Mouse (Mus musculus) spleen, postnatal 36 days (tissue): ENCODE measurements at regions not wholly inside any gene's neighbourhood (a gene's known extent, or its start where the extent isn't known, plus 50 kb on each side); places are given as distances from the start of the nearest gene placed in this dataset.

Experiments
- DNase-seq, 2 experiments: peaks; one replicate each; pipeline ENCODE4 v3.0.0; 2022; ENCODE audit warnings: low spot score in 2 of 2, mixed read lengths in 1 of 2

GRCm38 (mm10) chr2:48536930-48537329 lies 277.0 kb upstream of the Acvr2a start:
- DNase-seq, result no peak

DNA sequence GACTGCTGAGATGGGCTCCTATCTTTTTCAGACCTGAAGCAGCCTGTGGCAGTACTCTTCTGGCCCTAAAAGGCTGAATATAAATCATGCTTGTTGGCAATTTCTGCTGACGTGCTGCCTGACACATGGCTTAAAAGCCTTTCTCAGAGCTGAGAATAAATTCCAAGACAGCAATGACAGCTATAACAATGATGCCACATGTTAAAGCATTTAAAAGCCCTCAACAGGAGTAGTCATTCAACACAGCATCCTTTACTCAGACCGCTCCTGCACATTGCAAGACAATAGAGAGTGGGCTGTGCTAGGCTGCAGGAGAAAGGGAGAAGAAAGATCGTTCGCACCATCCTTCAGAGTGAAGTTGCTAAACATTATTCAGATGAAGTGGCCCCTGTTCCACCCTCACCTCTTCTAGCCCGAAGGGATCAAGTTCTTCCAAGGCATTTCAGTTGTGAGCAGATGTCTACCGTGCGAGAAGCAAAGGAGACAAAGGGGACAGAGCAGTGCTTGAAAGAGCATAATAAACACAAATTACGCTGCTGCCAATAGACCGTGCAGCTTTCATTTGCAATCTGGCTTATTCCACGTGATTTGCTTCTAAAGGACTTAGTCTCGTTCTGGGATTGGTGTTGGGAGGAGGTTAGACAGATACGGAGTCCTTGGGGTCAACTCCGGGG lies 275.1 kb upstream of the Acvr2a start:
- no peak for DNase-seq

DNA sequence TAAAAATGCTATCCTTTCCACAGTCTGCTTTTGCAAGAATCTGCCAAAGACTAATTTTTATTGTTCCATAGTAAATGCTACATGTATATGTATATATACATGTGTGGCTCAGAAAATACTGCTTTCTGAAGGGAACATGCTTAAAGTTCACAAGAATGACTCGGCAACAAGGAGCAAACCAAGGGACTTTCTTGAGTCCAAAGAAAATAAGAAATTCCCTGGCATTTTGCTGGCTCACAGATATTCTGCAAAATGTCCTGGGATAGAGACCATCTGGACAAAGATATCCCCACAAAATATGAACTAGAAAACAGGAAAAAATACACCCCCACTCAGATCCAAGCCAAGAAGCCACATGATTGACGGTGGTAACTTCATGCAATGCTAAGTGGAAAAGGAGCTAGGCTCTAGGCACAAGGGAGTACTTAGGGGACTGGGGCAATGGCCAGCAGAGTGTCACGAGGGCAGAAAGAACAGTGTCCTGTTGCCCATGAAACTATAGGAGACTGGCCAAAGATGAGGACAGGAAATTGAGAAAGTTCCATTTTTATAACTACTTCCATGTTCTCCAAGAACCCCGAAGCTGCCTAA lies 274.3 kb upstream of the Acvr2a start:
- peak; percentile 6 to 8 for DNase-seq

- no peak for DNase-seq
Measured at GRCm38 (mm10) chr2:48544377-48544776, 269.5 kb upstream of the Acvr2a start.

GRCm38 (mm10) chr2:48545072-48545471 lies 268.8 kb upstream of the Acvr2a start:
- no peak for DNase-seq

DNA sequence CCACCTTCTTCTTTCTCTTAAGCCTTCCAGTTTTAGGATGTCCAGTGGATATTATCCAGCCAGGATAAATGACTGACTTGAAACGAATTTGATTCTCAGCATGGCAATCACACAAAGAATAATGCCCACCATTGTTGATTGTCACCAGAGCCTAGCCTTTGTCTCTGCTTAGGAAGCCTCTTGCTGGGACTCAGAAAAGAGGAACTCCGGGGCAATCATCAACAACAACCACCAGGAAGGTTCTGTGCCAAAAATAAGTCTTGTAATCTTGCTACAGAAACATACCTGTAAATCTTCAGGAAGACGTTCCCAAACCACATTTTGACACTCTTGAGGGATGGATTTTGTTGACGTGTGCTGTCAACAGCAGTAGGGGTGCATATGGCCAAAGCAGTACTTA lies 268.2 kb upstream of the Acvr2a start:
- no peak for DNase-seq

GRCm38 (mm10) chr2:48546194-48546593 lies 267.7 kb upstream of the Acvr2a start:
- DNase-seq, result no peak

- DNase-seq, result no peak
Measured at GRCm38 (mm10) chr2:48556600-48556999, 257.3 kb upstream of the Acvr2a start.

DNA sequence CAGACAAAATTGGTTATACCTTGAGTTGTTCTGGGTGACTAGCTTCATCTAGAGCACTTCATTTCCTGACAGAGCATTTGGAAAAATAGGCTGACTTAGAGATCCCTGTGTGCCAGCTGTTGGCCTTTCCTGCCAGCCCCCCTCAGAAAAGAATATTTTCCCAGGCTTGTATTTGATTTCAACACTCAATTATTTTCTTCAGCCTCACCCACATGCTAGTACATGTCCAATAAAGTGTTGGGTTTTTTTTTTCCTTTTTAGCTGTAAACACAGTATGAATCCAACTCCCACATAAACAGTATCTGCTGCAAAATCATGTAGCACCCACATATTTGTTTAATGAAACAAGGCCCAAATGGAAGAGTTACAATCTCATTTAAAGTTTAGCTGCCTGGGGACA lies 256.8 kb upstream of the Acvr2a start:
- DNase-seq, result no peak

GRCm38 (mm10) chr2:48558641-48559040 lies 255.3 kb upstream of the Acvr2a start:
- no peak for DNase-seq

DNA sequence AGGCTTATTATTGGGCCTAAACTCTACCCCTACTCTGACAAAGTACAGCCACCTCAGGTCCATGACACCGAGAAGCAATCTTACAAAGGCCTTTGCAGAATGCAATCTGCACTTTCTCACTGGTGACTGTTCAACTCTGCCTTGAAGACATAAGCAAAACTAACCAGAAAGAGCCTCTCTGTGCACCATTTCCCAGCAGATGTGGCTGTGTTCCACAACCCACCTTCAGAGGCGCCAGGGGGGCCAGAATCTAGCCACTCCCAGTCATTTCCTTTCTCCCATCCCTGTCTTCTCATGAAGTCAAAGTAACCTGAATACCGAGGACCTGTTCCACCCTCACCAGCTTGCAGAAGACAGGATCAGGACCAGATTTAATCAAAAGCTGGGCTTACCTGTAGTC lies 250.3 kb upstream of the Acvr2a start:
- no peak for DNase-seq

DNA sequence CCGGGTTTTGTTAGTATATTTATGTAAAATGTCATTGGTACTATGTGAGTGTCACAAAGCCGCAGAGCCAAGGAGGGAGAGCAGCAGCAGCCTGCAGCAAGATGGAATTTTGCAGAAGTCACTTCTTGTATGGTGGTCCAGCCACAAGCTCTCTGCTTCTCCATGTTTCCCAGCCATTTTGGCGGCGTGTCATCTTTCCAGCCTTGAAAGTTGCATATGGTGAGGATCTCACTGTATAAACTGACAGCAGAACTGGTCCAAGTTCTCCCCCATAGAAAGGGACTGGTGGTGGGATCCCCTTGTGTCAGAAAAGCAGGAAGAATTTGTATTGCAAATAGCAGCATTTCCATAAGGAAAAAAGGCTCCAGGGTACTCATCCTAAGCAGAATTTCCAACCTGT lies 249.7 kb upstream of the Acvr2a start:
- DNase-seq, result no peak

DNA sequence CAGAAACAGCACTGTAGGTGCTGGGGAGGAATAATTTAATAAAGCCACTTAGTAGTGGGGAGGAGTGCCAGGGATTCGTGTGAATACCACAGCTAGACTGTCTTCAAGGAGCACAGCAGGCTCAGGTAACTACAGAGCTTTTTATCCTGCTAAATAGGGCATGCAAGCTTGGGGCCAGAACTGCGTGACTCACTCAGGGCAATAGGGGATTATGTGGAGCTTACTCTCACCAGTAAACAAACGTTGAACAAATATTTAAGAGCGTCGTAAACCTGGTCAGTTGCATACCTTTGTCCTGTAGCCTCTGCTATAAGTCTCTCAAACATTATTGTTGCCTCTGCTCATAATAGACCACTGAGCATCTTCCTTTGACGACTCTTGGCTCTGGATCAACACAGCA lies 246.0 kb upstream of the Acvr2a start:
- no peak for DNase-seq

- no peak for DNase-seq
Measured at GRCm38 (mm10) chr2:48586162-48586830, 227.6 kb upstream of the Acvr2a start.

DNA sequence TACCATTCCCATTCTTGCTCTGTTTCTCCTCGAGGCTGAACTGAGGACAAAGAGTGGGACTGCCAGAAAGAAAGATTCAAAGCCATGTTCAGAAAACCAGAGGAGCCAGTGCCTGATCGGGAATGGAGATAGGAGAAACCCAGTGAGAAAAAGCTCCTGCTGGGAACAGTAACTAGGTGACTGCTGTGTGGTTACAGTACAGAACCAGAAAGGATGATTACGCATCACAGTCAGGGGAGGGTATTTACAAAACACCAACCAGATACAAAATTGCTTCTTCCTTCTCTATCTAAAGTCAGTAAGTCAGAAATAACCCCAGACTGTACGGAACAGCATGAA lies 227.1 kb upstream of the Acvr2a start:
- no peak for DNase-seq

- DNase-seq, result no peak
Measured at GRCm38 (mm10) chr2:48589709-48590108, 224.2 kb upstream of the Acvr2a start.

DNA sequence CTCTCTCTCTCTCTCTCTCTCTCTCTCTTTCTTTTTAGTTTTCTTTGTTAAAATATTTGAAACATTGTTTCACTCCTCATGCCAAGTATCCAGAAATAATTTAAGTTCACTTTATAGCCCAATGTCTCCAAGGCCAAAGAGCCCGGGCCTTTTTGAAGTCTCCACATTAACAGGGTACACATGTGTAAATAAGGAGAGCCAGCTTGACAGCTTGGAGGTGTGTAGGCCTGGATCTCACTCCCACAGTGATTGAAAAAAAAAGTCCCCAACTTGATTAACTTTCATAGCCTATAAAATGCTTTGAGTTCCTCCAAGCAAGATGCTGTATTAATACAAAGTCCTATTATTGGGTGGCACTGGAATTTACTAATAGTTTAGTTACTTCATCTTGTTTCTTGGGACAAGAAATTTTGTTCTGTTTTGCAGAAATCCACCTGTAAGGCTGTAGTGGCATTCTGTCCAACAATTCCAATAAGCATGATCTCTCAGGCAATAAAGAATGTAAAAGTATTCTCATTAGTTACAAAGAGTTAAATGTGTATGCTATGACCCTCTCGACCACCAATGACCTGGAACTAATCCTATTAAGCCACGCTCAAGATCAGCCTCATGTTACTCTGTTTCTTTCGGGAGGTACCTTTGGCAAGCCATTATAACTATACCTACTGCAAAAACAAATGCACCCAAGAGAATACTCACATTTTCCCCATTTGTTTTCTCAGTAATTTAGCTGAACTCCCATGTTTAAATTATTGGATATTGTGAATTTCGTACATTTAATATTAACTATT lies 215.9 kb upstream of the Acvr2a start:
- DNase-seq, result no peak

GRCm38 (mm10) chr2:48599367-48599766 lies 214.5 kb upstream of the Acvr2a start:
- no peak for DNase-seq

DNA sequence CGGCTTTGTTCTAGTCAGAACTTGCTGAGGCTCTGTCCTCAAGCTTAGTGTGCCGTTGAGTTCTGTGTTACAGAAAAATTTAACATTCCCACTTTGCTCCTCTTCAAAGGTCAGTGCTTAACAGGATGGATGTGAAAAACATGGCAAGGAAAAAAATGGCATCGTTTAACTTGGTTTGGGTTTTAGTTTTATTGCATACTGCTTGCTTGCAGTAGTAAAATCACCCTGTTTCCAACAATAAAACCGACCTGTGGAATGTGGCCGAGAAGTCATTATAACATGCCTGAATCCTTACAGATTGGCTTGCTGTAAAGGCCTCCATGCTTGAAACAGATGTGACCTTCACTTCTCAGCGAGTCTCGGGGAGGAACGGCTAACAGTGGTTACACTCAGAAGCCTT lies 212.1 kb upstream of the Acvr2a start:
- DNase-seq, result no peak

- no peak for DNase-seq
Measured at GRCm38 (mm10) chr2:48609466-48609865, 204.4 kb upstream of the Acvr2a start.

- DNase-seq, result no peak
Measured at GRCm38 (mm10) chr2:48612251-48612650, 201.7 kb upstream of the Acvr2a start.

DNA sequence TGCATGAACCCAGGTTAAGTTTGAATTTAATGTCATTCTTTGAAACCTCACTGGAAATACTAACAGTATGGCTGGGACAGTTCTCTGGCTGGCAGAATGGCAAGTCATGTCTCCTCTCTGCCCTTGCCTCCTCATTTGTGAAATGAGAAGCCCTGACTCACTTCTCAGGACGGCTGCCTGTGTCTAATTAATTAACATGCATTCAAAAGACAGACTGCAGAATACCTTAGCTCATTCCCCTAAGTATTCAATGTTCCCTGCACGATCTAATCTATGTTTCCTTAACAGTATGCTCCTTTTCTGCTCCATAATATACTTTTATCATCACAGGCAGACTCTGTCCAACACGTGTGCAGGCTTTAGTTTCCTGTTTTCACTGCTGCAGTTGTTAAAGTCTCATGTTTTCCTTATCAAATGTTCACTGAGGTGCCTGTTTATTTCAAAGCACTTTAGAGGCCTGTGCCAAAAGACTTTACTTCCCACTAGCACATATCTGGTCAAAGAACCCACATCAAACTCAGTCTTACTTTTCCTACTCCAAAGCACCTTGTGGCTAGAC lies 196.7 kb upstream of the Acvr2a start:
- no peak for DNase-seq
